Mouse (Mus musculus) spleen, adult 2 months (tissue): Measurements from ENCODE around the gene Dmkn. TPM values are rescaled to one million over a fixed set of nuclear protein-coding genes. Genes with fewer than 3 reads are reported as not detected.
A peak's percentile ranks its signal among the peaks of the same experiment; 100 is the strongest.

Source experiments
- DNase-seq, 2 experiments: peaks; one replicate each; pipeline versions ENCODE4 v3.0.0 to v3.0.0-alpha.2; 2012 to 2021; ENCODE audit warnings: low spot score in 2 of 2, low read depth in 1 of 2
- H3K27ac ChIP-seq: fragments of 200-500 bp; 2 replicates; pipeline ENCODE4 v1.5.1; 2012; ENCODE audit warnings: low read length, inconsistent platforms; ENCODE audit not compliant: insufficient read depth
- H3K27me3 ChIP-seq: fragments of 200-500 bp; 2 replicates; pipeline ENCODE4 v1.6.1; 2012; ENCODE audit warnings: mild to moderate bottlenecking, moderate library complexity, low read length, inconsistent platforms; ENCODE audit not compliant: control insufficient read depth, insufficient read depth
- H3K36me3 ChIP-seq: fragments of 200-500 bp; 2 replicates; pipeline ENCODE4 v1.6.1; 2012; ENCODE audit warnings: mild to moderate bottlenecking, low read length, inconsistent platforms; ENCODE audit not compliant: control insufficient read depth, insufficient read depth
- H3K4me1 ChIP-seq: fragments of 200-500 bp; 2 replicates; pipeline ENCODE4 v1.6.1; 2011; ENCODE audit warnings: inconsistent platforms; ENCODE audit not compliant: control insufficient read depth, insufficient read depth, insufficient read length
- H3K4me3 ChIP-seq: fragments of 200-500 bp; 2 replicates; pipeline ENCODE4 v1.5.1; 2011; ENCODE audit warnings: mild to moderate bottlenecking, inconsistent platforms; ENCODE audit not compliant: insufficient read depth, insufficient read length; ENCODE audit errors: extremely low read depth
- CTCF ChIP-seq: fragments of 200-500 bp; IDR thresholded peaks from 2 replicates; pipeline ENCODE4 v1.5.1; 2011; ENCODE audit warnings: mild to moderate bottlenecking, inconsistent platforms; ENCODE audit not compliant: insufficient read depth, insufficient read length, insufficient replicate concordance; ENCODE audit errors: extremely low read depth
- POLR2A ChIP-seq: fragments of 200-500 bp; IDR thresholded peaks from 2 replicates; pipeline ENCODE4 v1.6.1; 2011; ENCODE audit warnings: low read depth, low read length, inconsistent platforms
- WGBS: fragments of 180-500 bp; shearing (Covaris S2); methylation state at CpG from one replicate; pipeline ENCODE4 v1.1.7; 2018; 5-methylcytosine and 5-hydroxymethylcytosine counted together
- polyA plus RNA-seq: library from polyadenylated mRNA; depleted of rRNA; stranded (reverse); fragments of >200 nt; gene quantifications from 2 replicates; pipeline ENCODE4 v1.2.3, GENCODE M21; 2012

Dmkn gene
- polyA plus RNA-seq, 1 experiment, result 1.1 TPM

- 60% methylated on average over 4 of the region's 4 CpGs for WGBS
- Histone ChIP-seq H3K27me3 (no peaks in the 10 kb centered on the region), H3K4me3 (no peak overlapping the region), H3K27ac (no peak overlapping the region), H3K36me3 (no peaks in the 10 kb centered on the region), H3K4me1 (peaks cover 4% of the 10 kb centered on the region; the same call in 1 of the 2 replicates)
- DNase-seq, result no peak
- TF ChIP-seq POLR2A (no peak), CTCF (no peak)
Observed at GRCm38 (mm10) chr7:30744022-30744598, 19.4 kb upstream of the Dmkn start.

GRCm38 (mm10) chr7:30747525-30748204 lies 15.9 kb upstream of the Dmkn start:
- Histone ChIP-seq H3K4me3 (no peak overlapping the region), H3K27me3 (no peaks in the 10 kb centered on the region), H3K36me3 (no peaks in the 10 kb centered on the region), H3K4me1 (no peaks in the 10 kb centered on the region), H3K27ac (no peak overlapping the region)
- no peak for TF ChIP-seq POLR2A
- TF ChIP-seq CTCF, result no peak
- DNase-seq, result no peak
- WGBS, result 77% methylated on average over 7 of the region's 7 CpGs

DNA sequence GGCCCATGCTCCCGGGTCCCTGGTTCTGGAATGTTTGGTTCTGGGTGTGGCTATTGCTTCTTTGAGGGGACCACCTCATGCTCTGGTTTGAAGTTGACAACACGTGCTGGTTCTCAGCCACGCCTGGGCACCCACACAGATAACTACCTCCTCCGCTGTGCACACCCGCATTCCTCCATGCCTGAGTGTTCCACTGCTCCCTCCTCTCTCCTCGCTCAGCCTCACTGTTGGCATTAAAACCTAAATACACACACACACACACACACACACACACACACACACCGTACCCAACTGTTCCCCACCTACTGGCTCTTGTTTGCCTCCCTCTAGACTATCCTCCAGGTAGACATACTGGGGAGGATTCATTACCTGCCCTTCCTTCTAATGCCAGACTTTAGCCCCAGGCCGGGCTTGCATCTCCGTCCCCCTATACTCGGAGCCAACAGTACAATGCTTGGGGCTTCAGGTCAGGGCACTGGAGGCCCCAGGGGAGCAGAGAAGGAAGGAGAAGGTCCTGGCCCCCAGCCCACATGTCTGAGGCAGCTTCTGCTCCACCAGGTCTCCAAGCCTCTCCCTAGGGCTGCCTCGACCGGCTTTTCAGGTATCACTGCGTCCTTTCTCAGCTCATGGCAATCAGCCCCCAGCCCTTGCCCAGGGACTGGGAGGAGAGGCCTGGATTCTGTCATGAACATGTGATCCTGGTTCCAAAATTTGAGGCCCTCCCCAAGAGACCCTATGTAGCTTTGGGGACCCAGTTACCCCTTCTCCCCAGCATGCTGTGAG lies 13.5 kb upstream of the Dmkn start:
- DNase-seq, result no peak
- Histone ChIP-seq H3K4me1 (no peaks in the 10 kb centered on the region), H3K36me3 (no peaks in the 10 kb centered on the region), H3K4me3 (no peak overlapping the region), H3K27ac (no peak overlapping the region), H3K27me3 (no peaks in the 10 kb centered on the region)
- TF ChIP-seq CTCF, result no peak
- TF ChIP-seq POLR2A, result no peak
- whole genome bisulfite sequencing, result 88% methylated on average over 13 of the region's 13 CpGs

DNA sequence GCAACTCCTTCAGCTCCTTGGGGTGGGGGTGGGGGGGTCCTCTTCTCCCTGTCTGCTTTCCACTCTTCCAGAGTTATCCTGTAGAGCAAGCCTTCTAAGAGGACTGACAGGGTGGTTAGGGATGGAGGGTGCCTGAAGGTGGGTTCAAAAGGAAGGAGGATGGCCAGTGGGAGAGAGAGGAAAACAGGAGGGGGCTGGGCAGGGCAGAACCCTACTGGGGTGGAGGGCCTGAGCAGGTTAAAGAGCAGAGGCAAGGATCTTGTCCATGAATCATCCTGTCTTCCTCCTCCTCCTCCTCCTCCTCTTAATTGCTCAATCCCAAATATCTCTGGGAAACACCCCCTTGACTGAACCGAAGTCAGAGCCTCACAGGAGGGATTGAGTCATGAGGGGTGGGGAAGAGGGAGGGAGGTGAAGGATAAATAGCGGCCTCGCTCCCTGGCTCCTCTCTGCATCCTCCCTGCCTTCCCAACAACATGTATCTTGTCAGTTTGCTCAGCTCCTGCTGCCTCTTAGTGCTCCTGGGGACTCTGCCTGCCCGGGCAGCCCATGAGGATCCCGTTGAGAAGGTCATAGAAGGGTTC lies 12.4 kb upstream of the Dmkn start, which contains the start of gene Sbsn:
TSS of gene Sbsn (plus strand) at position 386 of the 584 bp plus-strand sequence.
- H3K27ac ChIP-seq, result no peak within 1 kb of the TSS
- TF ChIP-seq POLR2A (no peak), CTCF (no peak)
- H3K36me3 ChIP-seq, result 0 out of 2 replicates have a peak, but pooled peaks cover 1% of the 10 kb centered on the region
- DNase-seq, result no peak
- WGBS, result 77% methylated on average over 5 of the region's 5 CpGs
- H3K4me3 ChIP-seq, result no peak within 1 kb of the TSS
- H3K4me1 ChIP-seq, result no peaks in the 10 kb centered on the region
- no peaks in the 10 kb centered on the region for H3K27me3 ChIP-seq

DNA sequence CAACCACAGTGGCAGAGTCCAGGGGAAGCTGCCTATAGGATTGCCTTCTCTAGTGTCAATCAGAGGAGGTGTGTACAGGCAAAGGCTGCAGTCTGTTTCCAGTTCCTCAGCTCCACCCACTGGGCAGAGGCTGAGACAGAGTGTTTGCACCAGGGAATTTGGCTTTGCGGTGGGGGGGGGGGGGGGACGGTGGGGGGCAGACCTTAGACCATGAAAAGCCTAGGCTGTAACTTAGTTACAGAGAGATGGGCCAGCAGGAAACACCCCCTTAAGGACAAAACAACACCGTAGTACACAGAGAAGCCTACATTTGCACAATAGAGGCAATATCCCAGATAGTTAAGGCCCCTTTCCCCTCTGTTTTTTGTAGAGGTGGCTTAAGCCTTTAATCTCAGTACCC lies 6.6 kb upstream of the Dmkn start:
- DNase-seq, result no peak
- Histone ChIP-seq H3K36me3 (0 out of 2 replicates have a peak, but pooled peaks cover 1% of the 10 kb centered on the region), H3K27ac (no peak overlapping the region), H3K27me3 (no peaks in the 10 kb centered on the region), H3K4me3 (no peak overlapping the region), H3K4me1 (no peaks in the 10 kb centered on the region)
- WGBS, result 65% methylated on average over 3 of the region's 3 CpGs
- TF ChIP-seq CTCF, result no peak
- no peak for TF ChIP-seq POLR2A

DNA sequence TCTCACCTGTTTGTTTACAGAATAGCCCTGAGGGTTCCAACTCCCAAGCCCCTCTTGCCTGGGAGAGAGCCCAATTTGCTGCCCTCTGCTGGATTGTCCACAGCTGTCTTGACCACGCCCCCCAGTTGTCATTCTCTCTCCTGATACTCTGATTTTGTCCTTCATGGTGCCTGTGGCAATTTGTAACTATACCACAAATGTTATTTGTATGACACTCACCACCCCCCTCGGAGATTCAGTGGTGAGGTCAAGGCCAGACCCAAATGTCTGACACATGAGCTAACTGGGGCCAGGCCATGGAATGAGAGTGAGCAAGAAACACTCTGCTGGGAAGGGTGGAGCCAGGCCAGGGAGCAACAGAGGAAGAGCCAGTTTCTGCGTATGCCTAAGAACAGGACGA lies 4.7 kb upstream of the Dmkn start:
- peak in 1 of 2 experiments; percentile 19 for DNase-seq
- 0 out of 2 replicates have a peak, but pooled peaks cover 1% of the 10 kb centered on the region for H3K36me3 ChIP-seq
- 70% methylated on average over 4 of the region's 4 CpGs for WGBS
- no peak overlapping the region for H3K27ac ChIP-seq
- no peak overlapping the region for H3K4me3 ChIP-seq
- no peaks in the 10 kb centered on the region for H3K4me1 ChIP-seq
- H3K27me3 ChIP-seq, result no peaks in the 10 kb centered on the region
- TF ChIP-seq POLR2A (no peak), CTCF (0 out of 2 replicates have a peak, but pooled peaks have one; percentile 13)
